Mouse (Mus musculus) hindbrain, embryonic 14.5 days (tissue): ENCODE measurements at regions not wholly inside any gene's neighbourhood (a gene's known extent, or its start where the extent isn't known, plus 50 kb on each side); places are given as distances from the start of the nearest gene placed in this dataset.

Experiments used
- ATAC-seq: fragments of 200-750 bp; cut with Nextera tagmentation; 2 replicates; pipeline ENCODE4 v1.8.0; 2017; ENCODE audit warnings: moderate number of reproducible peaks, mild to moderate bottlenecking, moderate TSS enrichment, moderate library complexity; ENCODE audit not compliant: low FRiP score
- DNase-seq: peaks from one replicate; pipeline ENCODE4 v3.0.0-alpha.2; 2015; ENCODE audit warnings: low spot score
- H3K27ac ChIP-seq: fragments of 300-500 bp; sonication (generic); 2 replicates; pipeline ENCODE4 v1.5.1; 2014; ENCODE audit warnings: mild to moderate bottlenecking, moderate library complexity
- H3K27me3 ChIP-seq: fragments of 300-500 bp; sonication (generic); 2 replicates; pipeline ENCODE4 v1.6.1; 2014; ENCODE audit warnings: mild to moderate bottlenecking, low read length, mixed read lengths; ENCODE audit not compliant: control insufficient read depth, insufficient read depth
- H3K36me3 ChIP-seq: fragments of 300-500 bp; sonication (generic); replicated peaks from 2 replicates; pipeline ENCODE4 v1.6.1; 2014; ENCODE audit not compliant: control insufficient read depth, insufficient read depth
- H3K4me1 ChIP-seq: fragments of 300-500 bp; sonication (generic); replicated peaks from 2 replicates; pipeline ENCODE4 v1.6.1; 2014; ENCODE audit warnings: antibody characterized with exemption, low read length, mixed read lengths; ENCODE audit not compliant: control insufficient read depth, insufficient read depth
- H3K4me2 ChIP-seq: fragments of 300-500 bp; sonication (generic); replicated peaks from 2 replicates; pipeline ENCODE4 v1.6.1; 2014; ENCODE audit warnings: mild to moderate bottlenecking, moderate library complexity
- H3K4me3 ChIP-seq: fragments of 300-500 bp; sonication (generic); replicated peaks from 2 replicates; pipeline ENCODE4 v1.5.1; 2014; ENCODE audit warnings: mild to moderate bottlenecking, low read length
- H3K9ac ChIP-seq: fragments of 300-500 bp; sonication (generic); 2 replicates; pipeline ENCODE4 v1.6.1; 2014
- H3K9me3 ChIP-seq: fragments of 300-500 bp; sonication (generic); 2 replicates; pipeline ENCODE4 v1.6.1; 2016; ENCODE audit warnings: low read length; ENCODE audit not compliant: control insufficient read depth
- WGBS: fragments of 180-500 bp; shearing (Covaris S2); extraction: QIAGEN DNeasy Blood & Tissue Kit; methylation state at CpG from one replicate; pipeline ENCODE4 v1.1.7; 2014; 5-methylcytosine and 5-hydroxymethylcytosine counted together

DNA sequence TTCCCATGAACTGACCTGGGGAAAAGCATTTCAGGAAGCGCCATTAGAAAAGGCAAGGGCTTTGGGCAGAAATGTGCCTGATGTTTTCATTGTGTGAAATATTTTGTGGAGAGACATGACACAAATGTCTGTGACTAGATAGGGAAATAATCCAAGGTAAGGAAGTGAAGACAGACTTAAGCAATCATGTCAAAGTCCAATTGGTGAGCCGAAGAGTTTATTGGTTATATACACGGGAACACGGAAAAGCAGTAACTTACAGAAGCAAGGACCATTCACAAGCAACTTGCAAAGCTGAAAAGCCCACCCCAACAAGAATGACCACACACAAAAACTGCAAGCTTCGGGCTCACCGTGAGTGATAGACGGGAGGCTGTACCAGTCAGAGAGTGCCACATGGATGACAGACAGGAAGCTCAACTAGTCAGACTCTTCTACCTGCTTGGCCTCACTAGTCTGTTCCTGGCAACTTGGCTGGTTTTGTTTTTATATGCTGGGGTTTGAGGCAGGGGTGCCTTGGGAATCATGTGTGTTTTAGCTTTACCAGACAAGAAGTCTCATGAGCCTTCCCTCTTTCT, 82.2 kb upstream of the Btg1 start:
- no peak for DNase-seq
- no peak overlapping the region for H3K9ac ChIP-seq
- H3K27me3 ChIP-seq: no peaks in the 10 kb centered on the region
- H3K4me3 ChIP-seq: no peak overlapping the region
- H3K9me3 ChIP-seq: no peaks in the 10 kb centered on the region
- H3K27ac ChIP-seq: no peak overlapping the region
- ATAC-seq: no peak
- H3K4me1 ChIP-seq: no peaks in the 10 kb centered on the region
- 94% methylated on average over 7 of the region's 7 CpGs for WGBS
- no peaks in the 10 kb centered on the region for H3K36me3 ChIP-seq
- H3K4me2 ChIP-seq: no peak overlapping the region

GRCm38 (mm10) chr10:96535461-96535860, 81.3 kb upstream of the Btg1 start:
- 59% methylated on average over 9 of the region's 9 CpGs for WGBS
- no peak for ATAC-seq

DNA sequence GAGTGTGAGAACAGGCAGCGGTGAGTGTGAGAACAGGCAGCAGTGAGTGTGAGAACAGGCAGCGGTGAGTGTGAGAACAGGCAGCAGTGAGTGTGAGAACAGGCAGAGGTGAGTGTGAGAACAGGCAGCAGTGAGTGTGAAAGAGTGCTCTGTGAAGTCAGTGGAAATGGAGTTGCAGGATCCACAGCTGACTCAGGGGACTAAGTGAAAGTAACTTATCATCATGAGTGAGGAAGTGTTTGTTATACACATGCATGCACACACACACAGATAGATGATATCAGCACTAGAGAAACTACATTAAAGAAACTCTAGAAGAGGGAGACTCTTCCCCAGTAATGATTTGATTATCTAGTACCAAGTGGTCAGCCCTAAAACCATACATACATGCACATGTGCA, 76.0 kb upstream of the Btg1 start:
- 96% methylated on average over 2 of the region's 2 CpGs for WGBS
- H3K4me1 ChIP-seq: no peaks in the 10 kb centered on the region
- no peaks in the 10 kb centered on the region for H3K27me3 ChIP-seq
- H3K27ac ChIP-seq: no peak overlapping the region
- H3K36me3 ChIP-seq: no peaks in the 10 kb centered on the region
- no peak for DNase-seq
- H3K4me3 ChIP-seq: no peak overlapping the region
- no peaks in the 10 kb centered on the region for H3K9me3 ChIP-seq
- no peak for ATAC-seq
- H3K4me2 ChIP-seq: no peak overlapping the region
- no peak overlapping the region for H3K9ac ChIP-seq

More at GRCm38 (mm10) chr10:96535461-96535860, 81.3 kb upstream of the Btg1 start:
- Histone ChIP-seq H3K36me3 (no peaks in the 10 kb centered on the region), H3K4me3 (no peak overlapping the region), H3K9ac (no peak overlapping the region), H3K4me2 (no peak overlapping the region), H3K4me1 (no peaks in the 10 kb centered on the region), H3K9me3 (no peaks in the 10 kb centered on the region), H3K27ac (no peak overlapping the region), H3K27me3 (no peaks in the 10 kb centered on the region)
- DNase-seq: no peak

DNA sequence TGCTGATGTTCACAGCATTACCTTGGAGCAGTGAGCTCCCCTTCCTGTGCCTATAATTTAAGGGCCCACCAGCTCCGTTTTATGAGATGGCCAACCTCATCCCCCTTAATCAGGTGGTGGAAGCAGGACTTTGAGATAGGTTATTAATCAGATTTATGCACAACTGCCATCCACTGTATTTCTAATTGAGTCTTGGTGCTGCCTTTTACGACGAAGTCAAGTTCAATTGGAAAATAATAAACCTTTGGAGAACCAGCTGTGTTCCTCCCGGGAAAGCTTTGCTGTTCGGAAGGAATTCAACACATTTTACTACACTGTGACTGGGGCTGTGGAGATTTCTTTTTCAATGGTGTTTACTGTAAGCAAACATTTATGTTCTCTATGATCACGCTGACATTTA, 71.5 kb upstream of the Btg1 start:
- WGBS: 61% methylated on average over 6 of the region's 6 CpGs
- Histone ChIP-seq H3K4me1 (no peaks in the 10 kb centered on the region), H3K27me3 (no peaks in the 10 kb centered on the region), H3K9ac (no peak overlapping the region), H3K9me3 (no peaks in the 10 kb centered on the region), H3K27ac (no peak overlapping the region), H3K36me3 (no peaks in the 10 kb centered on the region), H3K4me2 (no peak overlapping the region), H3K4me3 (no peak overlapping the region)
- no peak for DNase-seq
- no peak for ATAC-seq

DNA sequence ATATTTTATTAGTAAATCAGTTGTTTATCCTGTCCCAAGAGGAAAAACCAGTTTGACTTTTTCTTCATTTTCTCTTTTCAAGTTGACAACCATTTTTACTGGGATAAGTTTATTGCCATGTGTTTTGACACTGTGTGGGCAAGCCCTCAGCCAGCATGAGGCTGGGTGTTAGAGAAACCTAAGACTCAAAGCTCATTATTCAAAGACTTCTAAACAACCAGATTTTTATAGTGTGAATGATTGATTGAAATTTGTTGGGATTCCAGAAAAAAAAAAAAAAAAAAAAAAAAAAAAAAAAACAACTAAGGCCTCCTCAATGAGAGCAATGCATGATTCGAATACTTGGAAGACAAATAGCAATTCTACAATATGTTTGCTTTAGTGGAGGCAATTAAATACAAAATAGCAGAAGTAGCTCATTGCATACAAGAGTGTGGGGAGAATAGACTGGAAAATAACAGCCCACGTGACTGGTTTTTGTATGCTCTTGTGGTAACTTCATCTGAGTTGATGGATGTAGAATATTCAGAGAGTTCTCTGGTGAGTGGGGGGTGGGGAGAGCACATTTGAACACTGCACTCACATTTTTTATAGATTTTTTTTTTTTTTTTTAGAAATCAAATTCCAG, 70.9 kb upstream of the Btg1 start:
- Histone ChIP-seq H3K9me3 (no peaks in the 10 kb centered on the region), H3K9ac (no peak overlapping the region), H3K27ac (no peak overlapping the region), H3K4me2 (no peak overlapping the region), H3K27me3 (no peaks in the 10 kb centered on the region), H3K36me3 (no peaks in the 10 kb centered on the region), H3K4me1 (no peaks in the 10 kb centered on the region), H3K4me3 (no peak overlapping the region)
- no peak for ATAC-seq
- no peak for DNase-seq
- 67% methylated on average over 2 of the region's 2 CpGs for WGBS

- no peaks in the 10 kb centered on the region for H3K36me3 ChIP-seq
- H3K27me3 ChIP-seq: no peaks in the 10 kb centered on the region
- H3K9me3 ChIP-seq: no peaks in the 10 kb centered on the region
- no peaks in the 10 kb centered on the region for H3K4me1 ChIP-seq
- ATAC-seq (no peak), DNase-seq (no peak)
- no peak overlapping the region for H3K4me3 ChIP-seq
- no peak overlapping the region for H3K4me2 ChIP-seq
- 74% methylated on average over 2 of the region's 2 CpGs for WGBS
- no peak overlapping the region for H3K27ac ChIP-seq
- no peak overlapping the region for H3K9ac ChIP-seq
Measured at GRCm38 (mm10) chr10:96549651-96550050, 67.2 kb upstream of the Btg1 start.

DNA sequence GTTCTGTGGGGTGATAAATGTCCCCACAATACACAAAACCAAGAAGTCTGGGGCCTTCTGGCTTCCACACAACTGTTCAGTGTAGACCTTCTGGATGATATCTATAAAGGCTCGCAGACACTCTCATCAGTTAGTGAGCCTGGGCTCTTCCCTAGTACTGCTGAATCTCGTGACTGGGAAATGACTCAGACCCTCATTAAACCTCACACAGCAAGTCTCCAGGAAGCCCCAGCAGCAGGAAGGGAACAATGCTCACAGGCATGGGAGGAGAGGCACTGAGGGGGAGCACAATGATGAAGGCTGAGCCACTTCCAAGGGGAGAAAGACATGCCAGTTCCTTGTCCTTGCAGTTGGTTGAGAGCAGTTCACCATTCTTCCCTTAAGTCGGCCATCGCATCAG, 66.5 kb upstream of the Btg1 start:
- no peaks in the 10 kb centered on the region for H3K4me1 ChIP-seq
- WGBS: 84% methylated on average over 4 of the region's 4 CpGs
- no peak overlapping the region for H3K9ac ChIP-seq
- H3K27me3 ChIP-seq: no peaks in the 10 kb centered on the region
- H3K36me3 ChIP-seq: no peaks in the 10 kb centered on the region
- no peak for ATAC-seq
- H3K4me2 ChIP-seq: no peak overlapping the region
- H3K4me3 ChIP-seq: no peak overlapping the region
- DNase-seq: no peak
- no peaks in the 10 kb centered on the region for H3K9me3 ChIP-seq
- H3K27ac ChIP-seq: no peak overlapping the region

DNA sequence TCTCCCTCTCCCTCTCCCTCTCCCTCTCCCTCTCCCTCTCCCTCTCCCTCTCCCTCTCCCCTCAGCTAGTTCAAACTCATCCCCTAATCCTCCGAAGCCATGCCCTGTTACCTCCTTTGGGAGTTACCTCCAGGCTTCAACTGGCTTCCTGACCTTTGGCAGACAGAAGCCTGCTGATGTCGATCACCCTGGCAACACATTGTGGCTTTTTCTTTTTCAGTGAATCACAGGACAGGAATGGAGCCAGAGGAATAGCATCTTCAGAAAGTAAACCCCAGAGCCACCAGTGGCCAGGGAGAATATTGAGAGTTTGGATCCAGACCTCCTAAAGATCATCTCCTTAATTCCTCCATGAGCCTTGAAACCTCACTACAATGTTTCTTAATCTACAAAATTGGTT, 59.5 kb upstream of the Btg1 start:
- no peak overlapping the region for H3K9ac ChIP-seq
- no peaks in the 10 kb centered on the region for H3K36me3 ChIP-seq
- DNase-seq: no peak
- H3K9me3 ChIP-seq: no peaks in the 10 kb centered on the region
- H3K27me3 ChIP-seq: no peaks in the 10 kb centered on the region
- H3K4me3 ChIP-seq: no peak overlapping the region
- WGBS: 25% methylated on average over 2 of the region's 2 CpGs
- no peak overlapping the region for H3K27ac ChIP-seq
- no peak overlapping the region for H3K4me2 ChIP-seq
- H3K4me1 ChIP-seq: no peaks in the 10 kb centered on the region
- no peak for ATAC-seq

DNA sequence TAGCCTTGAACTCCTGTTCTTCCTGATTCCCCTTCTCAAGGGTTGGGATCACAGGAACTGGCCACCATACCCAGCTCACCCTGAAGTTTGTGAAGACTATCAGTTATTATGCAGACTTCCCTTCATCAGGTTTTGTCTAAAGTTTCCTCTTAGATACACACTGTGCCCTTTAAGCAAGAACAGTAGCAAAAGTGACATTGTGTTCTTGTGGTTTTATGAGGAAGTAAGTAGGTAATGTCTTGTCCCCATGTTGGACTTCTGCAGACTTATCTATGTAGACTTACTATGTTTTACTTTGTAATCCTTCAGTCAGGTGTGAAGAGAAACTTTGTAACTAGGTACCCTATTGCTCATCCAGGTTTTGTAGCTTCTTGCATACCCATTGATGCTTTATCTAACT, 51.5 kb upstream of the Btg1 start:
- Histone ChIP-seq H3K9ac (no peak overlapping the region), H3K9me3 (0 out of 2 replicates have a peak, but pooled peaks cover 3% of the 10 kb centered on the region), H3K4me3 (no peak overlapping the region), H3K27me3 (no peaks in the 10 kb centered on the region), H3K27ac (no peak overlapping the region), H3K36me3 (no peaks in the 10 kb centered on the region), H3K4me2 (no peak overlapping the region), H3K4me1 (no peaks in the 10 kb centered on the region)
- ATAC-seq (no peak), DNase-seq (no peak)
